Mouse (Mus musculus): ENCODE data around the gene Pomgnt2. TPM values are rescaled to one million over a fixed set of nuclear protein-coding genes. Genes with fewer than 3 reads are reported as not detected.

The Pomgnt2 gene
- polyA plus RNA-seq, 1 experiment = 7.5 TPM

- H3K4me3 ChIP-seq (ENCODE audit: low read depth, low read length) = peak overlapping the region; percentile 95
- H3K27ac ChIP-seq (ENCODE audit: insufficient read depth, low read length) = no peak overlapping the region
- TF ChIP-seq CTCF (IDR thresholded peaks at IDR 0.05; ENCODE audit: low read depth, low read length) (no peak), POLR2A (IDR thresholded peaks at IDR 0.05; ENCODE audit: insufficient read depth, low read length) (no peak), EP300 (IDR thresholded peaks at IDR 0.05; ENCODE audit: insufficient read depth, low read depth, low read length) (no peak)
- H3K4me1 ChIP-seq (ENCODE audit: control insufficient read depth, insufficient read depth, low read length) = no peaks in the 10 kb centered on the region
- no peaks in the 10 kb centered on the region for H3K36me3 ChIP-seq (ENCODE audit: control insufficient read depth, insufficient read depth, low read length, poor library complexity, severe bottlenecking)
- H3K27me3 ChIP-seq (ENCODE audit: control insufficient read depth, insufficient read depth, low read length, poor library complexity, severe bottlenecking) = no peaks in the 10 kb centered on the region
- peak overlapping the region; percentile 80 for H3K9ac ChIP-seq (ENCODE audit: low read depth, poor library complexity, severe bottlenecking)
- no peaks in the 10 kb centered on the region for H3K9me3 ChIP-seq (replicated peaks; ENCODE audit: control insufficient read depth, insufficient read depth, low read length, poor library complexity, severe bottlenecking)
These were observed 1.8 kb downstream of the Pomgnt2 start for GRCm38 (mm10) chr9:121995077-121995476.

- no peak for TF ChIP-seq POLR2A (IDR thresholded peaks at IDR 0.05; ENCODE audit: insufficient read depth, low read length)
- no peak for TF ChIP-seq EP300 (IDR thresholded peaks at IDR 0.05; ENCODE audit: insufficient read depth, low read depth, low read length)
- no peak for TF ChIP-seq CTCF (IDR thresholded peaks at IDR 0.05; ENCODE audit: low read depth, low read length)
- Histone ChIP-seq H3K36me3 (ENCODE audit: control insufficient read depth, insufficient read depth, low read length, poor library complexity, severe bottlenecking) (no peaks in the 10 kb centered on the region), H3K4me3 (ENCODE audit: low read depth, low read length) (no peak overlapping the region), H3K27ac (ENCODE audit: insufficient read depth, low read length) (no peak overlapping the region), H3K9me3 (replicated peaks; ENCODE audit: control insufficient read depth, insufficient read depth, low read length, poor library complexity, severe bottlenecking) (no peaks in the 10 kb centered on the region), H3K27me3 (ENCODE audit: control insufficient read depth, insufficient read depth, low read length, poor library complexity, severe bottlenecking) (no peaks in the 10 kb centered on the region), H3K9ac (ENCODE audit: low read depth, poor library complexity, severe bottlenecking) (no peak overlapping the region), H3K4me1 (ENCODE audit: control insufficient read depth, insufficient read depth, low read length) (no peaks in the 10 kb centered on the region)
These were observed 3.9 kb downstream of the Pomgnt2 start for GRCm38 (mm10) chr9:121993047-121993446.

GRCm38 (mm10) chr9:121991041-121991440 lies 5.9 kb downstream of the Pomgnt2 start:
- no peak for TF ChIP-seq CTCF (IDR thresholded peaks at IDR 0.05; ENCODE audit: low read depth, low read length)
- Histone ChIP-seq H3K4me3 (ENCODE audit: low read depth, low read length) (no peak overlapping the region), H3K27ac (ENCODE audit: insufficient read depth, low read length) (no peak overlapping the region), H3K4me1 (ENCODE audit: control insufficient read depth, insufficient read depth, low read length) (no peaks in the 10 kb centered on the region), H3K9me3 (replicated peaks; ENCODE audit: control insufficient read depth, insufficient read depth, low read length, poor library complexity, severe bottlenecking) (no peaks in the 10 kb centered on the region), H3K36me3 (ENCODE audit: control insufficient read depth, insufficient read depth, low read length, poor library complexity, severe bottlenecking) (no peaks in the 10 kb centered on the region), H3K27me3 (ENCODE audit: control insufficient read depth, insufficient read depth, low read length, poor library complexity, severe bottlenecking) (no peaks in the 10 kb centered on the region), H3K9ac (ENCODE audit: low read depth, poor library complexity, severe bottlenecking) (no peak overlapping the region)

- no peak overlapping the region for H3K9ac ChIP-seq (ENCODE audit: low read depth, poor library complexity, severe bottlenecking)
- no peaks in the 10 kb centered on the region for H3K9me3 ChIP-seq (replicated peaks; ENCODE audit: control insufficient read depth, insufficient read depth, low read length, poor library complexity, severe bottlenecking)
- H3K4me1 ChIP-seq (ENCODE audit: control insufficient read depth, insufficient read depth, low read length) = no peaks in the 10 kb centered on the region
- H3K4me3 ChIP-seq (ENCODE audit: low read depth, low read length) = no peak overlapping the region
- no peaks in the 10 kb centered on the region for H3K27me3 ChIP-seq (ENCODE audit: control insufficient read depth, insufficient read depth, low read length, poor library complexity, severe bottlenecking)
- H3K27ac ChIP-seq (ENCODE audit: insufficient read depth, low read length) = no peak overlapping the region
- no peaks in the 10 kb centered on the region for H3K36me3 ChIP-seq (ENCODE audit: control insufficient read depth, insufficient read depth, low read length, poor library complexity, severe bottlenecking)
- TF ChIP-seq CTCF (IDR thresholded peaks at IDR 0.05; ENCODE audit: low read depth, low read length) (no peak), POLR2A (IDR thresholded peaks at IDR 0.05; ENCODE audit: insufficient read depth, low read length) (no peak), EP300 (IDR thresholded peaks at IDR 0.05; ENCODE audit: insufficient read depth, low read depth, low read length) (no peak)
These were observed 7.4 kb downstream of the Pomgnt2 start for GRCm38 (mm10) chr9:121989536-121989935.

GRCm38 (mm10) chr9:121988910-121989309 lies 8.0 kb downstream of the Pomgnt2 start:
- TF ChIP-seq EP300 (IDR thresholded peaks at IDR 0.05; ENCODE audit: insufficient read depth, low read depth, low read length) = no peak
- no peak for TF ChIP-seq POLR2A (IDR thresholded peaks at IDR 0.05; ENCODE audit: insufficient read depth, low read length)
- TF ChIP-seq CTCF (IDR thresholded peaks at IDR 0.05; ENCODE audit: low read depth, low read length) = no peak
- no peaks in the 10 kb centered on the region for H3K9me3 ChIP-seq (replicated peaks; ENCODE audit: control insufficient read depth, insufficient read depth, low read length, poor library complexity, severe bottlenecking)
- no peaks in the 10 kb centered on the region for H3K36me3 ChIP-seq (ENCODE audit: control insufficient read depth, insufficient read depth, low read length, poor library complexity, severe bottlenecking)
- H3K9ac ChIP-seq (ENCODE audit: low read depth, poor library complexity, severe bottlenecking) = no peak overlapping the region
- H3K27me3 ChIP-seq (ENCODE audit: control insufficient read depth, insufficient read depth, low read length, poor library complexity, severe bottlenecking) = no peaks in the 10 kb centered on the region
- no peak overlapping the region for H3K4me3 ChIP-seq (ENCODE audit: low read depth, low read length)
- no peak overlapping the region for H3K27ac ChIP-seq (ENCODE audit: insufficient read depth, low read length)
- no peaks in the 10 kb centered on the region for H3K4me1 ChIP-seq (ENCODE audit: control insufficient read depth, insufficient read depth, low read length)

GRCm38 (mm10) chr9:121984465-121985461 lies 12.1 kb downstream of the Pomgnt2 start:
- H3K27ac ChIP-seq (ENCODE audit: insufficient read depth, low read length) = no peak overlapping the region
- no peak overlapping the region for H3K9ac ChIP-seq (ENCODE audit: low read depth, poor library complexity, severe bottlenecking)
- no peaks in the 10 kb centered on the region for H3K9me3 ChIP-seq (replicated peaks; ENCODE audit: control insufficient read depth, insufficient read depth, low read length, poor library complexity, severe bottlenecking)
- no peaks in the 10 kb centered on the region for H3K36me3 ChIP-seq (ENCODE audit: control insufficient read depth, insufficient read depth, low read length, poor library complexity, severe bottlenecking)
- H3K4me3 ChIP-seq (ENCODE audit: low read depth, low read length) = no peak overlapping the region
- H3K27me3 ChIP-seq (ENCODE audit: control insufficient read depth, insufficient read depth, low read length, poor library complexity, severe bottlenecking) = no peaks in the 10 kb centered on the region
- H3K4me1 ChIP-seq (ENCODE audit: control insufficient read depth, insufficient read depth, low read length) = no peaks in the 10 kb centered on the region
- TF ChIP-seq CTCF (IDR thresholded peaks at IDR 0.05; ENCODE audit: low read depth, low read length) (peak; percentile 98), EP300 (IDR thresholded peaks at IDR 0.05; ENCODE audit: insufficient read depth, low read depth, low read length) (no peak), POLR2A (IDR thresholded peaks at IDR 0.05; ENCODE audit: insufficient read depth, low read length) (no peak)
